In the genomic region with DNA sequence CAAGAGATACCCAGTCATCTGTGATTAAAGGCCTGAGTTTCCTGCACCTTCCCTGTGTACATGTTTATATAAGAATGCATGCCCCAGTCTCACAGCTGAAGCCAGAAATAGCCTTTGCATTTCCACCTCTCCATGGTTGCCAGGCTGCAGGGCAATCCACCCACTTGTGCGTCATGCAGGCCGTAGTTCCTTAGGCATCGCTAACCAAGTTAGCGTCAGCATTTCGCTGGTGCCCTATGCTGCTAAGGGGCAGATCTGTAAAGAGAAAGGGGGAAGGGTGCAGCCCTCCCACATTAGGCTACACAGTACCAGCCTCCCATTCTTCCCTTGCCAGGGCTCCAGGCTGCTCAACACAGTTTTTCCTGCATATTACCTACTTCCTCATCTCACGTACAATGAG, we compare ENCODE assay signal across 11 mouse cellular contexts.
DNase-seq lines count a peak whose midpoint lies in the region; ATAC-seq and TF ChIP-seq lines count a peak whose summit lies in the region.
"Had no signal": no experiment of that assay in that cellular context is flagged by ENCODE, and none has a peak within 500 bp of the region (broad histone marks: within the 10 kb centered on the region; RNA-seq: fewer than 3 reads in every experiment).

No protein-coding gene starts in this region.

- H3K4me2 ChIP-seq in lung, postnatal 0 days (replicated peaks; ENCODE audit: low read depth, low read length): no peak overlapping the region
- no peak overlapping the region for H3K4me2 ChIP-seq in midbrain, embryonic 11.5 days
- H3K4me2 ChIP-seq: midbrain, embryonic 15.5 days had no signal

- no peak overlapping the region for H3K4me3 ChIP-seq in lung, postnatal 0 days (ENCODE audit: low read depth, low read length)
- no peak overlapping the region for H3K4me3 ChIP-seq in midbrain, embryonic 11.5 days (ENCODE audit: low read depth, low read length)
- H3K4me3 ChIP-seq: midbrain, embryonic 15.5 days had no signal

- no peaks in the 10 kb centered on the region for H3K9me3 ChIP-seq in lung, postnatal 0 days (ENCODE audit: low read length)
- no peaks in the 10 kb centered on the region for H3K9me3 ChIP-seq in midbrain, embryonic 11.5 days (ENCODE audit: control insufficient read depth, low read length)
- H3K9me3 ChIP-seq: midbrain, embryonic 15.5 days had no signal

- intact Hi-C loops in heart, postnatal 10 days (cut with DNase I): no loop called here

- 55% methylated on average over 6 of the region's 6 CpGs for WGBS in lung, postnatal 0 days
- 75% methylated on average over 6 of the region's 6 CpGs for WGBS in midbrain, embryonic 11.5 days

- DNase-seq in lung, postnatal 0 days (ENCODE audit: low spot score): peak; percentile 38
- DNase-seq in lung, postnatal 10 days: no peak
- peak; percentile 58 to 67 for DNase-seq in frontal cortex, postnatal 36 days (ENCODE audit: low spot score in 2 of 2)
- DNase-seq in heart, postnatal 10 days: peak; percentile 25 to 44
- peak; percentile 58 for DNase-seq in right cerebral cortex, postnatal 25 days
- no peak for DNase-seq in midbrain, embryonic 11.5 days (ENCODE audit: low spot score, missing footprints)
- DNase-seq in urinary bladder, postnatal 10 days (ENCODE audit: low spot score): no peak
- DNase-seq: forebrain, postnatal 0 days; kidney, adult 18-20 months; spleen, adult 18-20 months had no signal

- peak; percentile 17; the same call in 1 of the 2 replicates for ATAC-seq in lung, postnatal 0 days
- ATAC-seq in midbrain, embryonic 11.5 days (ENCODE audit: low FRiP score): no peak
- ATAC-seq: forebrain, postnatal 0 days; midbrain, embryonic 15.5 days had no signal

- H3K4me1 ChIP-seq in lung, postnatal 0 days (ENCODE audit: insufficient read depth, low read depth, low read length): no peaks in the 10 kb centered on the region
- no peaks in the 10 kb centered on the region for H3K4me1 ChIP-seq in midbrain, embryonic 11.5 days (ENCODE audit: control insufficient read depth, insufficient read depth, low read length)
- H3K4me1 ChIP-seq: midbrain, embryonic 15.5 days had no signal

- TF ChIP-seq CTCF in lung, postnatal 0 days (IDR thresholded peaks at IDR 0.05): no peak

- no peak overlapping the region for H3K9ac ChIP-seq in lung, postnatal 0 days (replicated peaks; ENCODE audit: low read depth)
- H3K9ac ChIP-seq in midbrain, embryonic 11.5 days (ENCODE audit: low read length): no peak overlapping the region
- H3K9ac ChIP-seq: forebrain, postnatal 0 days; midbrain, embryonic 15.5 days had no signal

- no peaks in the 10 kb centered on the region for H3K36me3 ChIP-seq in lung, postnatal 0 days (ENCODE audit: insufficient read depth, low read length)
- no peaks in the 10 kb centered on the region for H3K36me3 ChIP-seq in midbrain, embryonic 11.5 days (ENCODE audit: control insufficient read depth, insufficient read depth, low read length)
- H3K36me3 ChIP-seq: midbrain, embryonic 15.5 days had no signal

- no peak for TF ChIP-seq EP300 in lung, postnatal 0 days (IDR thresholded peaks at IDR 0.05)

- no peaks in the 10 kb centered on the region for H3K27me3 ChIP-seq in lung, postnatal 0 days (replicated peaks; ENCODE audit: insufficient read depth, low read length)
- no peaks in the 10 kb centered on the region for H3K27me3 ChIP-seq in midbrain, embryonic 11.5 days (ENCODE audit: control insufficient read depth, insufficient read depth, low read length)
- H3K27me3 ChIP-seq: midbrain, embryonic 15.5 days had no signal

- H3K27ac ChIP-seq in lung, postnatal 0 days (ENCODE audit: low read length): no peak overlapping the region
- no peak overlapping the region for H3K27ac ChIP-seq in midbrain, embryonic 11.5 days (ENCODE audit: low read depth, low read length)
- H3K27ac ChIP-seq: midbrain, embryonic 15.5 days had no signal

Comparison
In these comparisons a context has a peak if more than half of its experiments do, and no peak if none do; other contexts are left out.
1. DNase-seq: peak in lung, postnatal 0 days (single experiment), frontal cortex, postnatal 36 days (2 of 2), heart, postnatal 10 days (2 of 2) and right cerebral cortex, postnatal 25 days (single experiment); none in lung, postnatal 10 days (single experiment), midbrain, embryonic 11.5 days (single experiment) and urinary bladder, postnatal 10 days (single experiment).